Mouse (Mus musculus) intestine, embryonic 14.5 days (tissue): ENCODE measurements at regions not wholly inside any gene's neighbourhood (a gene's known extent, or its start where the extent isn't known, plus 50 kb on each side); places are given as distances from the start of the nearest gene placed in this dataset.

Experiments
- ATAC-seq: fragments of 200-750 bp; cut with Nextera tagmentation; replicated peaks from 2 replicates; pipeline ENCODE4 v1.8.0; 2017; ENCODE audit warnings: low read depth, moderate number of reproducible peaks, moderate TSS enrichment, moderate library complexity; ENCODE audit not compliant: low FRiP score, low TSS enrichment
- DNase-seq: peaks from one replicate; pipeline ENCODE4 v3.0.0-alpha.2; 2018; ENCODE audit warnings: low spot score
- H3K27ac ChIP-seq: fragments of 300-500 bp; sonication (generic); 2 replicates; pipeline ENCODE4 v1.5.1; 2014; ENCODE audit warnings: low read depth, mild to moderate bottlenecking, control low read depth
- H3K27me3 ChIP-seq: fragments of 300-500 bp; sonication (generic); replicated peaks from 2 replicates; pipeline ENCODE4 v1.6.1; 2014; ENCODE audit warnings: low read length, control low read depth; ENCODE audit not compliant: control insufficient read depth, insufficient read depth
- H3K36me3 ChIP-seq: fragments of 300-500 bp; sonication (generic); 2 replicates; pipeline ENCODE4 v1.6.1; 2014; ENCODE audit warnings: low read length, control low read depth; ENCODE audit not compliant: control insufficient read depth, insufficient read depth
- H3K4me1 ChIP-seq: fragments of 300-500 bp; sonication (generic); replicated peaks from 2 replicates; pipeline ENCODE4 v1.6.1; 2014; ENCODE audit warnings: low read length, control low read depth, mixed read lengths; ENCODE audit not compliant: control insufficient read depth, insufficient read depth
- H3K4me2 ChIP-seq: fragments of 300-500 bp; sonication (generic); 2 replicates; pipeline ENCODE4 v1.6.1; 2014; ENCODE audit warnings: low read length
- H3K4me3 ChIP-seq: fragments of 300-500 bp; sonication (generic); 2 replicates; pipeline ENCODE4 v1.5.1; 2014; ENCODE audit warnings: low read depth, low read length, control low read depth, mixed read lengths
- H3K9ac ChIP-seq: fragments of 300-500 bp; sonication (generic); 2 replicates; pipeline ENCODE4 v1.6.1; 2014; ENCODE audit warnings: mild to moderate bottlenecking, low read length
- H3K9me3 ChIP-seq: fragments of 300-500 bp; sonication (generic); 2 replicates; pipeline ENCODE4 v1.6.1; 2016; ENCODE audit warnings: low read length, control low read depth; ENCODE audit not compliant: control insufficient read depth
- WGBS: fragments of 180-500 bp; shearing (Covaris S2); extraction: QIAGEN DNeasy Blood & Tissue Kit; methylation state at CpG from one replicate; pipeline ENCODE4 v1.1.7; 2014; 5-methylcytosine and 5-hydroxymethylcytosine counted together

DNA sequence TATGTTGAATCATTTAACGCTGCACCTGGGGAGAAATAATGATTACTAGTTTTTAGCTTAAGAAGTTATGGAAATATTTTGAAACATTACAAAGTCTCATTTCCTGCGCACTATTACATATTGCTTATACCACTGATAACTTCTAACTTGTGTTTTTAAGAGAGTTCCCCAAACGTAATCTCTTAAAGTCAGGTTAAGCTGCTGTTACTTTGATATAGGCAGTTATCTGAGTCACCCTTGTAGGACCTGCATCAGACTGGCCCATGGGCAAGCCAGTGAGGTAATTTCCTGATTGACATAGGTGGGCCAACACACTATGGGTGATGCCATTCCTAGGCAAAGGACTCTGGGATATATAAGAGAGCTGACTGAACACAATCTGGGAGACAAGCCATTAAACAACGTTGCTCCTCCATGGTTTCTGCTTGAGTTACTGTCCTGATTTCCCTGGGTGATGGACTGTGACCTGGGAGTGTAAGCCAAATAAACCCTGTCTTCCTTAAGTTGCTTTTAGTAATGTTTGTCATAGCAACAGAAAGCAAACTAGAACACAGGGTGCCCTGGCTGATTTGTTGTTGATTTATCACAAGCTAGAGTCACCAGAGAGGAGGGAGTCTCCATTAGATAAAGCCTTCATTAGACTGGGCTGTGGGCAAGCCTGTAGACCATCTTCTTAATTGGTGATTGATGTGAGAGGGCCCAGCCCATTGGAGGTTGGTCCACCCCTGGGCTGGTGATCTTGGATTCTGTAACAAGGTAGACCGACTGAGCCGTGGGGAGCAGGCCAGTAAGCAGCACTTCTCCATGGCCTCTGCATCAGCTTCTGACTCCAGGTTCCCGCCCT lies 139.3 kb upstream of the Gm17728 start:
- H3K4me1 ChIP-seq = no peaks in the 10 kb centered on the region
- ATAC-seq (no peak), DNase-seq (no peak)
- no peak overlapping the region for H3K4me2 ChIP-seq
- H3K4me3 ChIP-seq = no peak overlapping the region
- no peak overlapping the region for H3K27ac ChIP-seq
- H3K9ac ChIP-seq = no peak overlapping the region
- H3K9me3 ChIP-seq = no peaks in the 10 kb centered on the region
- no peaks in the 10 kb centered on the region for H3K27me3 ChIP-seq
- no peaks in the 10 kb centered on the region for H3K36me3 ChIP-seq
- 89% methylated on average over 7 of the region's 7 CpGs for WGBS

DNA sequence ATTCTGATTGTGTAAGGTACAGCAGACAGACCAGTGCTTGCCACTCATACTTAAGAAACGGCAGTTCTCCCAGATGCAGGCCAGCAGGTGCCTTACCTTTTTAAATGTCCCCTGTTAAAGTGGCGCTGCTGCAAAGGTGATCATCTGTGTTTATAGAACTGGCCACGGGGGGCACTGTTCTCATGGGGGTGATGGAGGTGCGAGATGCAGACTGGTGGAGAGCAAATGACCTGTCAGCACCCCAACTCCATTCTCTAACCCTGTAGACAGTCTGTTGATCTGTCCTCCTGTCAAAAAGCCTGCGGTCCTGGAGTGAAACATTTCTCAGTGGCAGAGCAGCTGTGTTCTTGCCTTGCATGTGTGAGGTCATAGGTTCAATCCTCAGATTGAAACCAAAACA lies 135.4 kb upstream of the Gm17728 start:
- H3K27ac ChIP-seq = no peak overlapping the region
- H3K4me1 ChIP-seq = no peaks in the 10 kb centered on the region
- H3K9me3 ChIP-seq = no peaks in the 10 kb centered on the region
- H3K27me3 ChIP-seq = no peaks in the 10 kb centered on the region
- H3K36me3 ChIP-seq = no peaks in the 10 kb centered on the region
- DNase-seq (no peak), ATAC-seq (no peak)
- WGBS = 43% methylated on average over 5 of the region's 5 CpGs
- H3K4me2 ChIP-seq = no peak overlapping the region
- H3K4me3 ChIP-seq = no peak overlapping the region
- no peak overlapping the region for H3K9ac ChIP-seq

DNA sequence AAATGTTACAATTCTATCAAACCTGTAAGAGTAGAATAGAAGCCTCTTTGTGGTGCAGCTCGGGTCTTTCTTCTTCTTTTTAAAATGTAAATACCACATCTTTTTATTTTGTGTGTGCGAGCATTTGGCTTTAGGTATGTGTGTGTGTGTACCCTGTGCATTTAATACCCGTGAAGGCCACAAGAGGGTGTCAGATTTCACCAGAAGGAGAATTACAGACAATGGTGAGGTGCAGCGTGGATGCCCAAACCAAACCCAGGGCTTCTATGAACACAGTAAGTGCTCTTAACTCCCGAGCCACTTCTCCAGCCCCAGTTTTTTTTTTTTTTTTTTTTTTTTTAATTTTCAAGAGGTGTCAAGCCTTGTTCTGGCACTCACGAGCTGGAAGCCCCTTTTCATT lies 135.0 kb upstream of the Gm17728 start:
- 71% methylated on average over 6 of the region's 6 CpGs for WGBS
- ATAC-seq = no peak
- DNase-seq = no peak
- Histone ChIP-seq H3K9me3 (no peaks in the 10 kb centered on the region), H3K9ac (no peak overlapping the region), H3K4me1 (no peaks in the 10 kb centered on the region), H3K27ac (no peak overlapping the region), H3K4me2 (no peak overlapping the region), H3K4me3 (no peak overlapping the region), H3K36me3 (no peaks in the 10 kb centered on the region), H3K27me3 (no peaks in the 10 kb centered on the region)

DNA sequence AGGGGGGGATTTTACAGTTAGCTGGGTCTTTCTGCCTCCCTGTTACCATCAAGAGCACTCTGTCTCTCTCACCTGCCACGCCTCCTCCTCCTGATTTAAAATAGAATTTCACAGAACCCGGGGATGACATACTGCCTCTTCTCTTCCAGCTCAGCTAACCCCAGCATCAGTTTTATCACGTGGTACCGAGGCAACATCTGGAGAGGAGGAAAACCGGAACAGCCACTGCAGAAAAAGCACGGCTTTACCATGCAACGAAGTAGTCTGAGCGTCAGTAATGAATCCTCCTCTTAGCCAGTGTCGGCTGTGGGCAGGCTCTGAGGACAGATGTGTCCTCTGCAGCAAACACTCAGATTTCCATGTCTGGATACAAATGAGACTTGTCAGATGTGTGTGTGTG lies 134.2 kb upstream of the Gm17728 start:
- no peak overlapping the region for H3K4me2 ChIP-seq
- H3K27me3 ChIP-seq = no peaks in the 10 kb centered on the region
- H3K9me3 ChIP-seq = no peaks in the 10 kb centered on the region
- H3K4me3 ChIP-seq = no peak overlapping the region
- DNase-seq (no peak), ATAC-seq (no peak)
- H3K27ac ChIP-seq = no peak overlapping the region
- H3K36me3 ChIP-seq = no peaks in the 10 kb centered on the region
- WGBS = 51% methylated on average over 9 of the region's 9 CpGs
- no peak overlapping the region for H3K9ac ChIP-seq
- no peaks in the 10 kb centered on the region for H3K4me1 ChIP-seq

DNA sequence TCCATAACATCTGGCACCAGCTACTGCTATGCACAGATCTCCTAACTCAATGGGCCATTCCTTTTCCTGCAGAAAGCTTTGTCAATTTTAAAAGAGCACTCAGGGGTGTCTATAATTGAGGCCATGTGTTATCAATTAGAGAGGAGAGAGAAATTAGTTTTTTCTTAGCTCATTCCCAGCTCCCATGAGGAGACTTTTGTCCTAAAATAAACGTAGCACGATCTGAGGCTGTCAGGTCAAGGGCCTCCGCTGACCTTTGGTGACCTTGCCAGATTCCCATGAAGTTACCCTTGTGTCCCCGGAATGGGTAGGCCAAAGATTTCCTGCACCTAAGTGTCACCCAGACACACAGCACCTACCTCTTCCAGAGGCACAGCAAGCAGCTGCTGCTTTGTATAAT lies 130.3 kb upstream of the Gm17728 start:
- no peak overlapping the region for H3K4me2 ChIP-seq
- DNase-seq (no peak), ATAC-seq (no peak)
- H3K9ac ChIP-seq = no peak overlapping the region
- no peaks in the 10 kb centered on the region for H3K27me3 ChIP-seq
- no peaks in the 10 kb centered on the region for H3K4me1 ChIP-seq
- H3K4me3 ChIP-seq = no peak overlapping the region
- H3K36me3 ChIP-seq = no peaks in the 10 kb centered on the region
- 40% methylated on average over 4 of the region's 4 CpGs for whole genome bisulfite sequencing
- no peak overlapping the region for H3K27ac ChIP-seq
- no peaks in the 10 kb centered on the region for H3K9me3 ChIP-seq

DNA sequence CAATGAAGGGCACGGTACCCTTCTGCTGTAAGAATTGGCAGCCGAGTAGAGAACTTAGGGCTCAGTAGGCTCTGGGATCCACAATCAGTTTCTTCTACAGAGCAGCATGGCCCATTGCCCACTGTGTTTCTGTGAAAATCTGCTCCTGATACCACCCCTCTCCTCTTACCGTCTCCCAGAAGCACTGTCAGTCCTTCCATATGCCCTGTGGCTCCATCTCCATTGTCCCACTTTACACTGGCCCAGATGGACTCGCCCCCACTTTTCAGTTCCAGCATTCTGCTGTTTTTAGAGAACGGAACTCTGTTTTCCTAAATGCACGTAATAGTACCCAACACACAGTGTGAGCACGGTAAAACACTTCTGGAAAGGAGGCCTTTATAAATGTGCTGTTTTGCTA lies 129.6 kb upstream of the Gm17728 start:
- Histone ChIP-seq H3K4me2 (no peak overlapping the region), H3K9ac (no peak overlapping the region), H3K9me3 (no peaks in the 10 kb centered on the region), H3K4me1 (no peaks in the 10 kb centered on the region), H3K27me3 (no peaks in the 10 kb centered on the region), H3K36me3 (no peaks in the 10 kb centered on the region), H3K4me3 (no peak overlapping the region), H3K27ac (no peak overlapping the region)
- DNase-seq = no peak
- ATAC-seq = no peak
- WGBS = 93% methylated on average over 7 of the region's 7 CpGs

DNA sequence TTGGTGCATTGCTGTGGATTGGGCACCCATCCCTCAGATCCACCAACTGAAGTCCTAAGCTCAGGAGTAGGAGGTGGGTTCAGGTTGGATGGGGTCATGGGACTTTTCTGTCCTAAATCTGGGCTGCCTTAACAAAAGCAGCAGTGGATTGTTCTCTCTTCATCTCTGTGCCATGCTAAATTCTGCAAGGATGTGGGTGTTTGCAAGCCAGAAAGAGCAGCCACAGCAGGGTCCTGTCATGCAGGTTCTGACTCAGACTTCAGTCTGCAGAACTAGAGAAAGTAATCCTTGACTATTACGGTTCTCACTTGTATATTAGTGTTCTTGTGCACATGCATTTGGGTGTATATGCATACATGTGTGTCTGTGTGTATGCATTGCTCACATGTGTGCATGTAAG lies 125.5 kb upstream of the Gm17728 start:
- no peaks in the 10 kb centered on the region for H3K9me3 ChIP-seq
- no peak overlapping the region for H3K4me2 ChIP-seq
- 74% methylated on average over 1 of the region's 1 CpGs for WGBS
- no peak for ATAC-seq
- no peak overlapping the region for H3K27ac ChIP-seq
- DNase-seq = no peak
- no peak overlapping the region for H3K9ac ChIP-seq
- no peaks in the 10 kb centered on the region for H3K4me1 ChIP-seq
- no peak overlapping the region for H3K4me3 ChIP-seq
- H3K36me3 ChIP-seq = no peaks in the 10 kb centered on the region
- H3K27me3 ChIP-seq = no peaks in the 10 kb centered on the region

DNA sequence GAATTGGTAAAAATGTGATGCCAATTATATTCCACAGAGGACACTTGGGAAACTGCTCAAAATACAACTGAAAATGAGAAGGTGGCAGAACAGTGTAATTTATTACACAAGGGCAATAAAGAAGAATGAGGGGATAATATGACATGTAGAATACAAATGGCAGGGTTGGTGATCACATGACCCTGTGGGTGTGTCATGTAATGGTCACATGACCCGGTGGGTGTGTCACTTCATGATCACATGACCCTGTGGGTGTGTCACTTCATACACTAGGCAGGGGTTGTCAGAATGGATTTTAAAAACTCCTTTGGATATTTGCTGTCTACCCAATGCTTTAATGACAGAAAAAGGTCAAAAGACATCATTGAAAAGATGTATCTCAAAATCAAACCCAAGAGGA lies 123.6 kb upstream of the Gm17728 start:
- Histone ChIP-seq H3K4me1 (no peaks in the 10 kb centered on the region), H3K9me3 (no peaks in the 10 kb centered on the region), H3K27ac (no peak overlapping the region), H3K36me3 (no peaks in the 10 kb centered on the region), H3K27me3 (no peaks in the 10 kb centered on the region), H3K4me3 (no peak overlapping the region), H3K9ac (no peak overlapping the region), H3K4me2 (no peak overlapping the region)
- no peak for DNase-seq
- no peak for ATAC-seq
- WGBS = 78% methylated on average over 1 of the region's 1 CpGs

DNA sequence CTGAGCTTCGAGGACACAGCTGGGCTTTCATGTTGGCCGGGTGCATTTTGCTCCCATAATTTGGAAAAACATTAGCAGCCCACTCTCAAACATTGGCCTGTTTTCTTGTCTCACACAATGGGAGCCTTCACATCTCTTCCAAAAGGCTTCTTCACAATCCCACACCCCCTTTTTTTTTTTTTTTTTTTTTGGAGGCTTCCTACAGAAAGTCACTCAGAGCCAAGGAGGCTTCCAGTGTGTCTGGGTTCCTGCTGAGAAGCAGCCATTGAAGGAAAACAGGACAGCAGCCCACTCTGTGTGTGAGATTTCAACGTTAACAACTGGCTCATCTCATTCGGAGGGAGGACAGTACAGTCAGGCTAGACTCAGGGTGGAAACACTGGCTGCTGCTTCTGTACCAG lies 120.8 kb upstream of the Gm17728 start:
- H3K27ac ChIP-seq = no peak overlapping the region
- no peak overlapping the region for H3K4me3 ChIP-seq
- H3K27me3 ChIP-seq = no peaks in the 10 kb centered on the region
- H3K9ac ChIP-seq = no peak overlapping the region
- H3K4me1 ChIP-seq = no peaks in the 10 kb centered on the region
- no peak overlapping the region for H3K4me2 ChIP-seq
- DNase-seq (no peak), ATAC-seq (no peak)
- H3K9me3 ChIP-seq = no peaks in the 10 kb centered on the region
- H3K36me3 ChIP-seq = no peaks in the 10 kb centered on the region
- WGBS = 46% methylated on average over 4 of the region's 4 CpGs
